Mouse (Mus musculus) C2C12 (cell line): Measurements from ENCODE around the gene G6pc2.

Experiments used
- CTCF ChIP-seq: IDR thresholded peaks from one replicate; pipeline ENCODE4 v1.5.1; 2011; ENCODE audit not compliant: control insufficient read depth, insufficient read depth, insufficient read length
- FOSL1 ChIP-seq: IDR thresholded peaks from one replicate; pipeline ENCODE4 v1.8.0; 2011; ENCODE audit warnings: mild to moderate bottlenecking, low read length; ENCODE audit not compliant: poor library complexity, insufficient read depth, severe bottlenecking
- MAX ChIP-seq: IDR thresholded peaks from one replicate; pipeline ENCODE4 v1.6.1; 2011; ENCODE audit warnings: mild to moderate bottlenecking, control low read depth

DNA sequence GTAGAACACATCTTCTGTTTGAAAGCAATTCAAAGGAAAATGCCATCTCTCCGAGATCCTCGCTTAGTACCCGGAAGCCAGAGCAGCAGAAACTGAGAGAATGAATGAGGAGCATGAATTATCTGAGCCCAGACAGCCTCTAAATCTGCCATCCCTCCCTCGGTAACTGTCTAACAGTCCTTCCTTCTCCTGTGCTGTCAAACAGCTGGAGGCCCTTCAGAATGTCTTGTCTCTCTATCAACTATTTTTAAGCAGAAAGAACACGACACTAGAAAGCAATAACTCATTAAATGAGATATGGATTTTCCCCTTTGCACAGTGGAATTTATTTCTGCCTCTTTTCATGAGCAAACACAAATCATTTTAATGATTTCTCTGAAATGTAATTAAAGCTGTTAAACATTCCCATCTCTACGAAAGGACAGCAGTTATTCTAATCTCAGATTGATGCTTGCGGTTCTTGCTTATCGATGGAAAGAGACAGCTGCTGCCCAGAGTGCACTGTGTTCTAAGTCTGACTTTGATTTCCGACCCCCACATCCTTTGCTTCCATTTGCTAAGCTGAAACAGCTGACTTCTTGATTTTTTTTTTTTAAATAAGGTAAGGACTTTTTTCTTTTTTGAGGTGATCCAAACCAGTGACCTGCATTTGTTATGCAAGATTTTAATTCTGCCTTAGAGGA lies 40.3 kb upstream of the G6pc2 start:
- TF ChIP-seq CTCF (no peak), MAX (no peak), FOSL1 (no peak)
